Mouse (Mus musculus) spleen, adult 2 months (tissue): ENCODE measurements around the gene Lnpep.

Source experiments
- CTCF ChIP-seq: fragments of 200-500 bp; IDR thresholded peaks from 2 replicates; pipeline ENCODE4 v1.5.1; 2011; ENCODE audit warnings: mild to moderate bottlenecking, inconsistent platforms; ENCODE audit not compliant: insufficient read depth, insufficient read length, insufficient replicate concordance; ENCODE audit errors: extremely low read depth
- POLR2A ChIP-seq: fragments of 200-500 bp; IDR thresholded peaks from 2 replicates; pipeline ENCODE4 v1.6.1; 2011; ENCODE audit warnings: low read depth, low read length, inconsistent platforms

GRCm38 (mm10) chr17:17600804-17601252 is 24.0 kb downstream of the Lnpep start:
- no peak for TF ChIP-seq CTCF
- TF ChIP-seq POLR2A: no peak
